Comparison of ENCODE assay signal across 22 mouse cellular contexts in genomic region chr8:125077326-125077725, GRCm38 (mm10).
"Had no signal": no experiment of that assay in that cellular context is flagged by ENCODE, and none has a peak within 500 bp of the region (broad histone marks: within the 10 kb centered on the region; RNA-seq: fewer than 3 reads in every experiment).

No protein-coding gene starts in this region.

- H3K27me3 ChIP-seq: heart, embryonic 12.5 days; hindbrain, embryonic 13.5 days; hindbrain, embryonic 15.5 days; limb, embryonic 13.5 days; limb, embryonic 15.5 days; liver, embryonic 12.5 days had no signal

- DNase-seq: gastrocnemius, adult 2 months; gastrocnemius, postnatal 10 days; gastrocnemius, postnatal 36 days; heart, adult 18-20 months; heart, postnatal 14 days; heart, postnatal 36 days; kidney, adult 18-20 months; kidney, adult 8-10 months; kidney, postnatal 10 days; kidney, postnatal 25 days; kidney, postnatal 4 days; layer of hippocampus, adult 9-11 months had no signal

- H3K4me3 ChIP-seq: gastrocnemius, adult 2 months; heart, embryonic 10.5 days; heart, embryonic 12.5 days; hindbrain, embryonic 13.5 days; hindbrain, embryonic 15.5 days; left cerebral cortex, adult 2 months; limb, embryonic 13.5 days; limb, embryonic 15.5 days; liver, embryonic 12.5 days had no signal

- ATAC-seq: intestine, embryonic 16.5 days; liver, embryonic 12.5 days had no signal

- H3K9ac ChIP-seq: heart, embryonic 12.5 days; hindbrain, embryonic 13.5 days; hindbrain, embryonic 15.5 days; limb, embryonic 13.5 days; limb, embryonic 15.5 days; liver, embryonic 12.5 days had no signal

- H3K27ac ChIP-seq: gastrocnemius, adult 2 months; heart, embryonic 10.5 days; hindbrain, embryonic 13.5 days; hindbrain, embryonic 15.5 days; hindbrain, postnatal 0 days; left cerebral cortex, adult 2 months; limb, embryonic 13.5 days; limb, embryonic 15.5 days; liver, embryonic 12.5 days had no signal

- H3K4me1 ChIP-seq: limb, embryonic 15.5 days had no signal

- H3K4me2 ChIP-seq: heart, embryonic 12.5 days; hindbrain, embryonic 13.5 days; hindbrain, embryonic 15.5 days; limb, embryonic 13.5 days; limb, embryonic 15.5 days; liver, embryonic 12.5 days had no signal

- H3K9me3 ChIP-seq: heart, embryonic 10.5 days; heart, embryonic 12.5 days; hindbrain, embryonic 13.5 days; hindbrain, embryonic 15.5 days; limb, embryonic 13.5 days; limb, embryonic 15.5 days; liver, embryonic 12.5 days had no signal

- H3K36me3 ChIP-seq: heart, embryonic 10.5 days; heart, embryonic 12.5 days; hindbrain, embryonic 13.5 days; hindbrain, embryonic 15.5 days; limb, embryonic 13.5 days; limb, embryonic 15.5 days; liver, embryonic 12.5 days had no signal
